Mouse (Mus musculus) kidney, postnatal 0 days (tissue): ENCODE measurements around the gene Capzb. TPM values are rescaled to one million over a fixed set of nuclear protein-coding genes. Genes with fewer than 3 reads are reported as not detected.
A peak's percentile ranks its signal among the peaks of the same experiment; 100 is the strongest.

Experiments
- ATAC-seq: fragments of 200-750 bp; cut with Nextera tagmentation; replicated peaks from 2 replicates; pipeline ENCODE4 v1.8.0; 2017; ENCODE audit warnings: low read depth, moderate number of reproducible peaks, moderate TSS enrichment, moderate library complexity; ENCODE audit not compliant: low FRiP score
- DNase-seq: peaks from one replicate; pipeline ENCODE4 v3.0.0-alpha.2; 2016; ENCODE audit warnings: low spot score
- H3K27ac ChIP-seq: fragments of 300-500 bp; sonication (generic); 2 replicates; pipeline ENCODE4 v1.5.1; 2014; ENCODE audit warnings: mild to moderate bottlenecking
- H3K27me3 ChIP-seq: fragments of 300-500 bp; sonication (generic); 2 replicates; pipeline ENCODE4 v1.6.1; 2014; ENCODE audit warnings: low read length, mixed read lengths; ENCODE audit not compliant: insufficient read depth
- H3K36me3 ChIP-seq: fragments of 300-500 bp; sonication (generic); 2 replicates; pipeline ENCODE4 v1.6.1; 2014; ENCODE audit warnings: low read length, mixed read lengths; ENCODE audit not compliant: insufficient read depth
- H3K4me1 ChIP-seq: fragments of 300-500 bp; sonication (generic); replicated peaks from 2 replicates; pipeline ENCODE4 v1.6.1; 2014; ENCODE audit warnings: antibody characterized with exemption, low read length, mixed read lengths; ENCODE audit not compliant: insufficient read depth
- H3K4me2 ChIP-seq: fragments of 300-500 bp; sonication (generic); 2 replicates; pipeline ENCODE4 v1.6.1; 2014; ENCODE audit warnings: mild to moderate bottlenecking, low read length, moderate library complexity, mixed read lengths
- H3K4me3 ChIP-seq: fragments of 300-500 bp; sonication (generic); replicated peaks from 2 replicates; pipeline ENCODE4 v1.5.1; 2014; ENCODE audit warnings: low read depth, low read length
- H3K9ac ChIP-seq: fragments of 300-500 bp; sonication (generic); 2 replicates; pipeline ENCODE4 v1.6.1; 2014; ENCODE audit warnings: low read depth, low read length
- H3K9me3 ChIP-seq: fragments of 300-500 bp; sonication (generic); replicated peaks from 2 replicates; pipeline ENCODE4 v1.6.1; 2016; ENCODE audit warnings: low read length, inconsistent platforms, mixed read lengths
- CTCF ChIP-seq: IDR thresholded peaks from 2 replicates; pipeline ENCODE4 v1.5.1; 2016; ENCODE audit warnings: antibody characterized with exemption, low read depth, mild to moderate bottlenecking, moderate library complexity
- WGBS: fragments of 180-500 bp; shearing (Covaris S2); extraction: QIAGEN DNeasy Blood & Tissue Kit; methylation state at CpG from one replicate; pipeline ENCODE4 v1.1.7; 2014; 5-methylcytosine and 5-hydroxymethylcytosine counted together
- polyA plus RNA-seq: library from polyadenylated mRNA; unstranded; fragments of >200 nt; fragmentation: Nextera tagmentation; extraction: Ambion mirVana; gene quantifications from 2 replicates; pipeline ENCODE4 v1.2.1, GENCODE M21; 2015

Gene Capzb
- polyA plus RNA-seq, 1 experiment from 2014 or later, result 304 TPM

DNA sequence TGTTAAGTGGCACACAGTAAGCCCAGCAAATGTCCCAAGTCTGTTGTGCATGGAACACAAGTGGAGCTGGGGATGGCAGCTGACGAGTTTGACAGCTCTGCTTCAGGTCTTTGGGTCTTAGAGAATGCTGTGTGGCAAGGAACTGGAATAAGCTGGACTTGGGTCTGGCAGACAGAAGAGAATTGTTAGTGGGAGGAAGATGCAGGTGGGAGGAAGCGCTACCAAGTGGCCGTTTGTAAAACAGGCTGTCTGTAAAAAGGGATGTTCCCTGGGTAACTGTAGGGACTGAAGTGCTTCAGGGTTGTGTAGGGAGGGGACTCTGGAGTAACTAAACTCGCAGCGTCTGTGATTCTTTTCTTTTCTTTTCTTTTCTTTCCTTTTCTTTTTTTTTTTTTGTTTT is 32.4 kb downstream of the Capzb start:
- peak; percentile 23; the same call in 1 of the 2 replicates for TF ChIP-seq CTCF
- Histone ChIP-seq H3K4me1 (peaks cover 21% of the 10 kb centered on the region; the same call in 1 of the 2 replicates), H3K27me3 (no peaks in the 10 kb centered on the region), H3K27ac (no peak overlapping the region; the same call in 1 of the 2 replicates), H3K4me2 (no peak overlapping the region), H3K9me3 (no peaks in the 10 kb centered on the region), H3K9ac (no peak overlapping the region), H3K36me3 (0 out of 2 replicates have a peak, but pooled peaks cover 5% of the 10 kb centered on the region), H3K4me3 (no peak overlapping the region)
- WGBS, result 53% methylated on average over 5 of the region's 5 CpGs
- ATAC-seq, result no peak
- no peak for DNase-seq

DNA sequence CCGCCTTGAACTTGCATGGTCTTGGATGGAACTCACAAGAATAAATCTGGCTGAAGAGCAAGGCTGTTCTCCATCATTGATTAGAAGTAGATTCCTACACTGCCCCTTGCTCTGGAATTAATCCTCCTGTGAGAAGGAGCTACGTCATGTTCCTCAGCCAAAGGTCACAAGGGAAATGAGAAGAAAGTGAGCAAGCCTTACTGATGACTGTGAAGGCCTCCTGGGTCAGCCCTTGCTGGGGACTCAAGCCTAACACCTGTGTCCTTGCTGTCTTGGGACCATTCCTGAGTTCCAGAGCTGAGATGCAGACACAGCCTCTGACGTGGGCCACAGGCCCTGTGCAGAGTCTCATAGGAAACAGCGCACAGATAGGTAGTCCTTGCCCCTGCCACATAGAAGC is 33.2 kb downstream of the Capzb start:
- Histone ChIP-seq H3K9me3 (no peaks in the 10 kb centered on the region), H3K27ac (no peak overlapping the region), H3K9ac (no peak overlapping the region), H3K4me2 (no peak overlapping the region), H3K36me3 (0 out of 2 replicates have a peak, but pooled peaks cover 5% of the 10 kb centered on the region), H3K4me1 (peaks cover 28% of the 10 kb centered on the region; the same call in 1 of the 2 replicates), H3K4me3 (no peak overlapping the region), H3K27me3 (no peaks in the 10 kb centered on the region)
- WGBS, result 81% methylated on average over 4 of the region's 4 CpGs
- TF ChIP-seq CTCF, result no peak
- DNase-seq (no peak), ATAC-seq (no peak; the same call in 1 of the 2 replicates)

DNA sequence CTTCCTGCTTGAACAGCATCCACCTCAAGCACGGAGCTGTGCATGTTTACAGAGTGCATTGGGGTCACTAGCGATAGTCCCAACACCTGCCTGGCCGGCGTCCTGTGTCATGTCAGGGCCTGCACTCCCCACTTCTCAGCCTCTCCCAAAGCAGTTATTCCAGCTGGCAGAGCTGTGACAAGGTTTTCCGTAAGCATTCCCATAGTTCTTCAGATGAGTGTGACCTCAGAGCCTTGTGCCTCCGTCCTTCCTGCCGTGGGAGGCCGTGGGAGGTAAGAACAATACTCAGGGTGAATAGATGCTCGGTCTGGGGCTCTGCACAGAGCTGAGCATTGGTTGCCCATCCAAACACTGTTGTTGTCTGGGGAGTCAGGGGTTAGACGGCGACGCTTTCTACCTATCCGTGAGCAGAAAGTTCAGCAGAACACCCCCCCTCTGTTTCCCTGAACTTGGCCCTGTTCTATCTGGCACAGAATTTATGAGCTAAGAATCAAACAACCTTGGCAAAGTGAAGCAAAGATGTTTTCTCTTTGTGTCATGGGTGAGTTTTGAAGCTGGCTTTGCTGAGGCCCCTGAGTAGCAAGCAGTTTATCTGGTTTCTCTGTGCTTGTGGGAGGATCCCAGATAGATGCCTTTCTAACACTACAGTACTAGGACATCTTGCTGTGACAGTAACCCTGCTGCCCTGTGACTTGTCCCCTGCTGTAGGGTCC is 34.0 kb downstream of the Capzb start:
- ATAC-seq (no peak; the same call in 1 of the 2 replicates), DNase-seq (no peak)
- peaks cover 28% of the 10 kb centered on the region; the same call in 1 of the 2 replicates for H3K4me1 ChIP-seq
- H3K27ac ChIP-seq, result peak overlapping the region; percentile 54
- H3K36me3 ChIP-seq, result 0 out of 2 replicates have a peak, but pooled peaks cover 5% of the 10 kb centered on the region
- 32% methylated on average over 13 of the region's 13 CpGs for WGBS
- no peak for TF ChIP-seq CTCF
- no peak overlapping the region for H3K4me2 ChIP-seq
- no peaks in the 10 kb centered on the region for H3K9me3 ChIP-seq
- no peak overlapping the region for H3K9ac ChIP-seq
- H3K27me3 ChIP-seq, result no peaks in the 10 kb centered on the region
- no peak overlapping the region for H3K4me3 ChIP-seq

DNA sequence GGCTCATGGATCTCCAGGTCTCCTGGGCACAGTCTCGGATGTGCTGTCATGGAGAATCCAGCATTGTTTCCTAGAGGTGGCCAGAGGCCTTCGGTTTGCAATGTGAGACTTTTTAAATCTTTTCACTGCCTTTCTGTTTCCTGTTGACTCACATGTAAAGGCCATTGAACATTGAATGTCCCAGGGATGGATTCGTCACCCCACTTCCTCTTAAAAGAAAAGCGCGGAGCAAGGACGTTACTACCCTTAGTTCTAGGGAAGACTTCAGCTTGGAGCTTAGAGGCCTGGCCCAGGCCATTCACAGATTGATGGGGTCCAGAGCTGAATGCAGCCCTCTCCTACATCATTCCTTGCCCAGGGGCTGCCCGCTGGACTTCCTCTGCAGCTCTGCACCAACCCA is 35.2 kb downstream of the Capzb start:
- Histone ChIP-seq H3K4me3 (no peak overlapping the region), H3K9ac (no peak overlapping the region), H3K4me1 (peaks cover 28% of the 10 kb centered on the region; the same call in 1 of the 2 replicates), H3K4me2 (no peak overlapping the region), H3K27ac (peak overlapping the region; percentile 62), H3K36me3 (0 out of 2 replicates have a peak, but pooled peaks cover 5% of the 10 kb centered on the region), H3K9me3 (no peaks in the 10 kb centered on the region), H3K27me3 (no peaks in the 10 kb centered on the region)
- DNase-seq (no peak), ATAC-seq (no peak)
- 71% methylated on average over 7 of the region's 7 CpGs for WGBS
- TF ChIP-seq CTCF, result no peak

DNA sequence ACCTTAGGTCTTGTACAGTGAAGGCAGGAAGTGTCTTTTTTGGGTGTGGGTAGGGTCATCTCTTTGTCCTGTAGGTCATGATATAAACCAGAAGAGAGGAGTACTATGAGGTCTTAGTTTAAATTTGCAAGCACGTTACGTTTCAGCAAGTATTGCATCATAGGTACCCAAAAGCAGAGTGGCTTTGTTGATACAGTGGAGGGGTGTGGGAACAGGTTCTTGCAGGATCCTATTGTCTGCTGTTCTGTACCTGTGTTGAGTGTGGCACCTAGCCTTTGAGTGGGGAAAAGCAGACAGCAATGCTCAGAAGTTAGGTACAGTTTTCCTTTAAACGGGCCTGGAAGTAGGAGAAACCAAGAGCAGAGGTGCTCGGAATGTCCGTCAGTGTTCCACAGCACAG is 36.6 kb downstream of the Capzb start:
- 83% methylated on average over 5 of the region's 5 CpGs for WGBS
- 0 out of 2 replicates have a peak, but pooled peaks cover 5% of the 10 kb centered on the region for H3K36me3 ChIP-seq
- no peak overlapping the region for H3K4me2 ChIP-seq
- ATAC-seq (no peak), DNase-seq (no peak)
- no peaks in the 10 kb centered on the region for H3K9me3 ChIP-seq
- H3K9ac ChIP-seq, result no peak overlapping the region
- H3K27me3 ChIP-seq, result no peaks in the 10 kb centered on the region
- H3K27ac ChIP-seq, result no peak overlapping the region
- H3K4me3 ChIP-seq, result no peak overlapping the region
- TF ChIP-seq CTCF, result no peak
- H3K4me1 ChIP-seq, result peaks cover 28% of the 10 kb centered on the region; the same call in 1 of the 2 replicates

DNA sequence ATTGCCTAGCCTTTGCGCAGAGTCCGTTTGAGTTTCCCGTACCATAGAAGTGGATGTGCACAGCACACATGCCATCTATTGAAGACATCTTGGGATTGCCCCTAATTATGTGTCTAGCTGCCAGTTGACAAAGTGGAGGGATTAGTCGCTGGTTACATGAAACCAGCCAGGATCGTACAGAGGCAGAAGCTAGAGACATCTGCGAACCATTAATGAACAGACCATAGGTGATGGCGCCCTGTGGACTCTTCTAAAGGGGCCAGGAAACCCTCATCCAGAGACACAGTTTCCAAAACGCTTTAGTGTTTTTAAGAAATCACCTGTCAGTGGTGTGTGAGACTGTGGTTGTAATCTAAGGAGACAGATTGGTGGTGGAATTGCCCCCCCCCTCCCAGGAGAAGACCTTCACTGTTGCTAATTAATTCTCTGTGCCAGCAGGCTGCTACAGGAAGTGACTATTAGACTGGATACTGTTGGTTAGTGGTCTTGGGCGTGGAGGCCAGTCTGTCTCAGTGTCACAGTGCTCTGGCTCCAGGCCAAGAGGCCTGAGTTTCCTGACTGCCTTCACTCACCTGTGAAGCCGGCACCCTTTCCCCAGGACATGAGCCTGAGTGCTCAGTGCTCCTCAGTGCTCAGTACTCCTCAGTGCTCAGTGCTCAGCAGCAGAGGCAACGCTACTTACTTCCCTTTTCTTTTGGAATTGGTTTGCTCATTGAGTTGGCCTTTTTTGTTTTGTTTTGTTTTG is 37.8 kb downstream of the Capzb start:
- H3K27ac ChIP-seq, result no peak overlapping the region

More for the DNA sequence above, 37.8 kb downstream of the Capzb start:
- no peak for TF ChIP-seq CTCF
- no peaks in the 10 kb centered on the region for H3K27me3 ChIP-seq
- H3K9me3 ChIP-seq, result no peaks in the 10 kb centered on the region
- peaks cover 29% of the 10 kb centered on the region; the same call in 1 of the 2 replicates for H3K4me1 ChIP-seq
- no peak overlapping the region for H3K4me2 ChIP-seq
- H3K4me3 ChIP-seq, result no peak overlapping the region
- H3K9ac ChIP-seq, result no peak overlapping the region
- H3K36me3 ChIP-seq, result 0 out of 2 replicates have a peak, but pooled peaks cover 5% of the 10 kb centered on the region
- DNase-seq, result no peak
- WGBS, result 51% methylated on average over 11 of the region's 11 CpGs
- no peak for ATAC-seq
